In genomic region chr14:87121868-87122267, GRCm38 (mm10) we compare ENCODE assay signal across 17 mouse cellular contexts.
"Had no signal": no experiment of that assay in that cellular context is flagged by ENCODE, and none has a peak within 500 bp of the region (broad histone marks: within the 10 kb centered on the region; RNA-seq: fewer than 3 reads in every experiment).

No protein-coding gene starts in this region.

- H3K9me3 ChIP-seq: kidney, embryonic 15.5 days; limb, embryonic 12.5 days; limb, embryonic 15.5 days; midbrain, embryonic 13.5 days had no signal

- H3K27ac ChIP-seq: kidney, embryonic 15.5 days; limb, embryonic 12.5 days; limb, embryonic 15.5 days; liver, embryonic 14.5 days; macrophage; midbrain, embryonic 13.5 days had no signal

- DNase-seq: kidney, adult 11 months; kidney, adult 8-10 months; kidney, postnatal 10 days; kidney, postnatal 36 days; liver, postnatal 0 days; lung, embryonic 14.5 days; right cerebral cortex, postnatal 4 days; thymus, postnatal 25 days had no signal

- H3K27me3 ChIP-seq: kidney, embryonic 15.5 days; limb, embryonic 12.5 days; limb, embryonic 15.5 days; midbrain, embryonic 13.5 days had no signal

- H3K4me1 ChIP-seq: limb, embryonic 12.5 days; limb, embryonic 15.5 days had no signal

- H3K36me3 ChIP-seq: kidney, embryonic 15.5 days; limb, embryonic 12.5 days; limb, embryonic 15.5 days; midbrain, embryonic 13.5 days had no signal

- H3K4me3 ChIP-seq: kidney, embryonic 15.5 days; limb, embryonic 12.5 days; limb, embryonic 15.5 days; midbrain, embryonic 13.5 days had no signal

- H3K4me2 ChIP-seq: kidney, embryonic 15.5 days; limb, embryonic 12.5 days; limb, embryonic 15.5 days; liver, embryonic 11.5 days; lung, embryonic 14.5 days; midbrain, embryonic 13.5 days had no signal

- H3K9ac ChIP-seq: kidney, embryonic 15.5 days; limb, embryonic 12.5 days; limb, embryonic 15.5 days; liver, embryonic 14.5 days; liver, postnatal 0 days; lung, embryonic 14.5 days; midbrain, embryonic 13.5 days had no signal

- ATAC-seq: liver, postnatal 0 days; lung, postnatal 0 days; midbrain, embryonic 13.5 days; midbrain, embryonic 16.5 days had no signal
